Mouse (Mus musculus) MEL-GATA-1-ER (cell line): ENCODE measurements around the gene Vmp1.

Experiments
- DNase-seq: peaks from one replicate; pipeline ENCODE4 v3.0.0-alpha.2; 2012; ENCODE audit warnings: low read depth; ENCODE audit errors: extremely low read depth

Gene Vmp1

GRCm38 (mm10) chr11:86602116-86602515 lies 81.5 kb downstream of the Vmp1 start:
- DNase-seq, result no peak

GRCm38 (mm10) chr11:86600209-86600557 lies 83.5 kb downstream of the Vmp1 start:
- no peak for DNase-seq

DNA sequence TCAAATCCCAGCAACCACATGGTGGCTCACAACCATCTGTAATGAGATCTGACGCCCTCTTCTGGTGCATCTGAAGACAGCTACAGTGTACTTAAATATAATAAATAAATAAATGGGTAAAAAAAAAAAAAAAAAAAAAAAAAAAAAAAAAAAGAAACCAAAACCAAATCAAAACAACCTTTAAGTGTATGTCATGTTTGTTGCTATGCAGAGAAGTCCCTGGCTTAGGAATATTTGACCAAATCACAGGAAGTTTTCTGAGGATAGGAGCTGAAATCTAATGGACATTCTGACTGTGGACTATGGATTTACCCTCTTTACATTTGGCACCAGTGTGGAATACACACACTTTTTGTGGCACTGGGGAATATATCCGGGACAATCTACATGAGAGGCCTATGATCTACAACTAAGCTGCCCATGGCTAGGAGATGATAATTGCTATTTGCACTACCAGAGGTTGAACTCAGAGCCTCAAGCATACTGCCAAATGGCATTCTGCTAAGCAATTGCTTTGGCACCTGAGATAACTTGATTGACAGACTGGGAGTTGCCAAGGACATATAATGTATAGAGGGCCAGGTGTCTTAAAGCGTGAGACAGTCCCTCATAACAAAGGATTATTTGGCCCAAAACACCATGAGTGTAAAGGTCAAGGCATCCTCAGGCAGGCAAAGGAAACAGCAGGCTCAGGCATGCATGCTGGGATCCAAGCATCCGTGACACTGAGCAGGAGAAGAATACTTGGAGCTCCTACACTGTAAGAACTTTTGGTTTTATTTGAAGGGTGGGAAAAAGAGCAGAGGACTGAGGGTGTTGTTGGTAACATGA lies 84.0 kb downstream of the Vmp1 start:
- no peak for DNase-seq

DNA sequence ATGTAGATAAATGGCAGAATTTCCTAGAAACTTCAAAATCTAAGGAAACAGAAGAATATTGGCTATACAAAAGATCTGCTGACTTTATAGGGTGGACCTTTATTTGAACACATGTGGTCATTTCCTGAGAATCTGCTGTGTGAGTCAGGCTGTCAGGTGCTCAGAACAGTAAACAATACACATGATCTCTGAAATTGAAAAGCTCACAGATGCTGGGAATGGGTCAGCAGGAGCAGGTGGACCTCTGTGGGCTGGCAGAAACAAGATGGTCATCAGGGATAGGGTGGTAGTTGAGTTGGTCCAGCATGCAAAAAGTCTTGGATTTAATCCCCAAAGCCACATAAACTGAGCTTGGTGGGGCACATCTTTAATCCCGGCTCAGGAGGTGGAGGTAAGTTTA lies 85.1 kb downstream of the Vmp1 start:
- no peak for DNase-seq

GRCm38 (mm10) chr11:86598154-86598553 lies 85.5 kb downstream of the Vmp1 start:
- no peak for DNase-seq

DNA sequence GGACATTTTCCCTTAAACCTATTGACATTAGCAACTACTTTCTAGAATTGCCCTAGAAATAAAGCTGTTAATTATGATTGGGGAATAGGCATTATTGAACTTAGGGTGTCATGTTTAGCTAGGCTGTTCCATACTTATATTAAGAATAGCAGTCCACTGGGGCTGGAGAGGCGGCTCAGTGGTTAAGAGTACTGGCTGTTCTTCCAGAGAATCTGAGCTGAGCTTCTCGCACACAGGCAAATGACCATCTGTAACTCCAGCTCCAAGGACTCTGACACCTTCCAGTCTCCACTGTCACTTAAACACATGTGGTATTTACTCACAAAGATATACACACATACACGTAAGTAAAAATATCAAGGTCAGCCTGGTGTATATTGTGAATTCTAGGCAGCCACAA lies 86.7 kb downstream of the Vmp1 start:
- DNase-seq, result no peak

- DNase-seq, result no peak
Observed at GRCm38 (mm10) chr11:86596187-86596960, 87.3 kb downstream of the Vmp1 start.

DNA sequence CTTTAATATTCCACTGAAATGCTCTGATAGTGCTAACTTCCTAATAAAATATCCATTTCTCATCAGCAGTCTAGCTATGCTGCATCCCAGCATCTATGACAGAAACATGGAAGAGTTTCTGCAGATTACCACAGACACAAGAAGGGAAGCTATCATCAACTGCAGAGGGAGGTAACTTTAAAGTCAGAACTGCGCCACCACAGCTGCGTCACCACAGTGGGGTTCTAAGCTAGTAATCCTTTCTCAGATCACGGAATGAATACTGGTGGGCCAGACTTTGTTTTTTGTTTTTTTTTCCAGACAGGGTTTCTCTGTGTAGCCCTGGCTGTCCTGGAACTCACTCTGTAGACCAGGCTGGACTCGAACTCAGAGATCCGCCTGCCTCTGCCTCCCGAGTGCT lies 88.3 kb downstream of the Vmp1 start:
- no peak for DNase-seq

DNA sequence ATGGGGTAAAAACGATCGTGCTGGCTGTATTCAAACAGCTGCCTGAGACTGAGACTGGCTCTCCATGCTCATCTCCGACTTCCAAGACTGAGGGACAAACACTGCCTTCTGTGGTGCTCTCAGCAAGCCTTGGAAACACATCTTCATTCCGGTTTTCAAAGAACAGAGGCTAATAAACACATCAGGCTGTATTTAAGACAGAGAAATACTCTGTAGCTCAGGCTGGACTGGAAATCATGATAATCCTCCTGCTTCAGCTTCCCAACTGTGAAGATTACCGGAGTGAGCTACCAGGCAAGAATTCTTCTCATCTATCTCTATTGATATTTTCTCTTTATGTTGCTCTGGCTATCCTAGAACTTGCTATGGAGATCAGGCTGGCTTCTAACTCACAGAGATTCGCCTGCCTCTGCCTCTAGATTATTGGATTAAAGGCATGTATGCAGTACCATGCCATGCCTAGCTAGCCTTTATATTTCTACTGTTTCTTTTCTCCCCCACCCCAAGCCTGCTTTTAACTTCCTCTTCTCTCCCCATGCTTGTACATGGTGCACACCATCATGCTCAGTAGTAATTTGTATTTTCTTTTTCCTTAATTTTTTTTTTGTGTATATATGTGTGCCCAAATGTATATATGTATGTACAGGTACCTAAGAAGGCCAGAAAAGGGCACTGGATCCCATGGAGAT lies 89.3 kb downstream of the Vmp1 start:
- no peak for DNase-seq

DNA sequence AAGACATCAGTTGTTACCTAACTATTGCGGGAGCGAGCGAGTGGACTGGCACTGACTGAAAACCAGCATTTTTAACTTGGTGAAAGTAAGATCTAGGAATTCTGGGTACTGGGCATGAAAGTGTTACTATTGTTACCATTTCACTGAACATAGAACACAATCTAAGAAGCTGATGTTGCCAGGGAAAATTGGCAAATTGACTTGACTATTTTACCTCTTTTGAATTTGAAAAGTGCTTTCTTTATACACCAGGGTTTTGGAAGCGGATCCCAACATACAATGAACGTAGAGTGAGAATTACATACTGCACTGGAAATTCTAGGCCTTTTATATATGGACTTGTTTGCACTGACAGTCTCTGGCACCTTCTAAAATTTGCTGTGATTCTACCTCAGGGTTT lies 90.2 kb downstream of the Vmp1 start:
- DNase-seq, result no peak

DNA sequence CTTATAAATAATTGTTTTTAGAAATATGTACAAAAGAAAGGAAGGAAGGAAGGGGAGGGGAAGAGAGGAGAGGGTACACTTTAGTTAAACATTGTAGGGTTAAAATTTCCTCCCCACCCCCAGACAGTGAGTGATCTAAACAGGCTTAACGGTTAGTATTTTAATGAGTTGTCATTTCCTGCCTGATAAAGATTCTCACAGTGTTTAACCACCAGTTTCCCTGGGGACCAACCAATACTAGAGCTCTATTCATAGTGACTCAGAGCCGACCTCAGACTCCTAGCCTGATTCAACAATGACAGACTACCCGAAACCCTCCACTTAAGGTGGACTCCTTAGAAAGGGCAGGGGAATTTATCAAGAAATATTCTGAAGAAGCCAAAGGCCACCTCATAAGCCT lies 90.6 kb downstream of the Vmp1 start:
- DNase-seq, result peak; percentile 95

- DNase-seq, result no peak
Observed at GRCm38 (mm10) chr11:86591931-86592616, 91.6 kb downstream of the Vmp1 start.

DNA sequence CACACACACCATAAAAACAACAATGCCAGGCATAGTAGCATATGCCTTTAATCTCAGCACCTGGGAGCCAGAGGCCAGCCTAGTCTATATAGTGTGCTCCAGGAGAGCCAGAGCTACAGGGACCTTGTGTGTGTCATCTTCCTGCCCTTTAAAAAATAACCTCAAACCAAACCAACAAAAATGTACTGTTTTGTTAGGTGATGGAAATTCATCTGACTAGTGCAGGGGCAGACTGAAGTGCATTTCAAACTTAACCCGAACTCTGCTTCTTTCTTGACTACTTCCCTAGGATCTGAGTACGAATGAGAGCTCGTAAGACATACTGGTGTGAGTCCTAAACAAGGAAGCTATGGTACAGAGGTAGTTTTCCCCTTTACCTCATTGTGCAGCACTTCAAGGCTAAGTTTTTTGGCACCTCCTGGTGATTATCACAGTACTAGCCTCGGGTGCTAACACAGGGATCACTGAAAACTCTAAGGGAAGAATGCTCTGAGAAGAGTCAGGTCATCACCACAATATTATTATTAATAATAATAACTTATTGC lies 92.3 kb downstream of the Vmp1 start:
- no peak for DNase-seq

DNA sequence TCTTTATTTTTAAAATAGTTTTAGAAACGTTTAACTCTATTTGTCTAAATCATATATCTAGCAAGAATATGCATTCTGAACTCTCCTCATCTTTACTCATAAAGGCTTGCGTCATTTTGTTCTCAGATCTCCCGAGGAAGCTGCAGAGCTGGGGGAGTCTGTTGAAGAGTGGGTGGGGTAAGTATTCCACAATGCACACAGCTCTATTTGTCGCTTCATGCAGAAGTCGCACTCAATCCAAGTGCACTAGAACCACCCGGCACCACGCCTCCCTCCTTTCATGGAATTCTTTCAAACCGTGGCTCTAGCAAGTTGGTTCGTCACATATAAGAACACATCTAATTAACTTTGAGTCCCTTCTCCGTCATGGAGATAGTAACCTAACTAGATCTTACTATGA lies 93.1 kb downstream of the Vmp1 start:
- no peak for DNase-seq

GRCm38 (mm10) chr11:86590066-86590465 lies 93.6 kb downstream of the Vmp1 start:
- no peak for DNase-seq

GRCm38 (mm10) chr11:86588583-86589298 lies 94.9 kb downstream of the Vmp1 start:
- DNase-seq, result no peak

DNA sequence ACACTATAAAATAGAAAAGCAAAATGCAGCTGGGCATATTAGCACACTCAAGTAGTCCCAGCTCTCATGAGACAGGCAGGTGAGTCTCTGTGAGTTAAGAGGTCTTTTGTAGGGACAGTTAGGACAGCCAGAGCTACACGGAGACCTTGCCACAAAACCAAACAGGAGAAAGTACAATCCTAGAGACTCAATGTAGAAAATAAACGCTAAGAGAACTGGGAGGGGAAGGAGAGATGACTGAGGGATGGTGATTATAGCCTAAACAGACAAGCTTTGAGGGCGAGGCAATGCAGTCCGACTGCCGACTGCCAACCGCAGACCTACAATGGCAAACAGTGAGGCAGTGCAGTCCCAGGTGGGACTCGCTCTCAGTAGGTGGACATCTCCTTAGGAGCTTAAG lies 95.8 kb downstream of the Vmp1 start:
- DNase-seq, result no peak

- peak; percentile 100 for DNase-seq
Observed at GRCm38 (mm10) chr11:86586868-86587792, 96.5 kb downstream of the Vmp1 start.

DNA sequence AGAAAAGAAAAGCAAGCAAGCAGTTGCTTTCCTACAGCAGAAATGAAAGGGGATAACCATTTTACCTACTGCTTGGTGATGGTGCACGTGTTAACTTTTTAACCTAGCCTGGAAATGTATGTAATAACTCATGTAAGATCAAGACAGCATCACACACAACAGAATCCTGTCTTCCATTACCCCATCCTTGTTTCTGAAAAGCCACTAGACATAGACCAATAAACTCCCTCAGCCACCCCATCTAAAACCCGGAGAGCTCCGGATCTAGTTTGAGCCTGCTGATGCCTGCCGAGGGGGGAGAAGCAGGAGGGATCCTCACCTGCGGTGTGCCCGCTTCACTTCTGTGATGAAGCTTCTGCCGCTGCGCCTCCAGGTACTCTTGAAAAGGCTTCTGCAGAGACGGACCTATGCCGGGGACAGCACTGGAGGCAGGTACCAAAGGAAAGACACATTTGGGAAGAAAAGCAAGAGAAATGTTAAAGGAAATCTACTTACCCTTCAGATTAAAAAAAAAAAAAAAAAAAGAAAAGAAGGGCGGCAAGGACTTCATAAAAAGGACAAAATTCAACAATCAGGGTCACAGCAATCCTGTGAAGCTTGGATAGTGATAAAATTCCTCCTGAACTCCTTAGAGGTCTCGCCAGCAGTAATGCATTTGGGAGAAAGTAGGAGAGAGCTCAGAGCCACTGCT lies 97.3 kb downstream of the Vmp1 start:
- DNase-seq, result no peak
